8 mouse cellular contexts compared by ENCODE assay signal in the genomic region with DNA sequence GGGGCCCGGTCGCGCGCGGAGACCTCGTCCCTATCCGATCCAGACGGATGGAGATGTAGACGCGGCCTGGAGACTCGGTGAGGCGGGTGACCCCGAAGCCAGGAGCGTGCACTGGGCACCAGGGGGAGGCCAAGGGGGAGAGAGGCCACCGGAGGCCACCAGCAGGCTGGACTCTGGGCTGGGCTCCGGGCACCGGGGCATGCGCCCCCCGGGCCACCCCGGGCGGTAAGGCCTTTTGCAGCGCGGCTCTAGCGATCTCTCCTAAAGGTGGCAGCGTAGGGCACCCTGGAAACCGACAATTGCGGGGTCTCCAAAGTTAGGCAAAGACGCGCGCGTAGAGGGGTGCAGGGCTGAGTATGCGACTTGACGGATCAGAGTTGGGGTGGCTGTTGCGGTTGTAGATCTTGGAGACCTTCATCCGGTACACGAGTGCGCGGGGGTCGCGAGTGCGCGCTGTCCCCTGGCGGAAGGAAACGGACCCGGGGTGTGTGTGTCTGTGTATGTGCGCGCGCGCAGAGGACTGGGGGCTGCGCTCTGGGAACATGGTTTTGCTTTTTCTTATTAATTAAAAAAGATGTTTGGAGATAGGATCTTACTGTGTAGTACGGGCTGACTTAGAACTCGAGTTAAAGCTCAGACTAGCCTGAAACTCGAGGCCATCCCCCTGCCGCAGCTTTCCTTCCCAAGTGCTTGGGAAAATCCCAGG. TPM values are rescaled to one million over a fixed set of nuclear protein-coding genes. Genes with fewer than 3 reads are reported as not detected.
A peak's percentile ranks its signal among the peaks of the same experiment; 100 is the strongest.
DNase-seq lines count a peak whose midpoint lies in the region; ATAC-seq and TF ChIP-seq lines count a peak whose summit lies in the region.

No protein-coding gene starts in this region.

- ATAC-seq in intestine, postnatal 0 days: peak; percentile 26
- ATAC-seq in liver, embryonic 12.5 days: peak; percentile 41

- H3K9me3 ChIP-seq in intestine, postnatal 0 days (ENCODE audit: control insufficient read depth): no peaks in the 10 kb centered on the region
- no peaks in the 10 kb centered on the region for H3K9me3 ChIP-seq in liver, embryonic 12.5 days (replicated peaks)

- peaks cover 22% of the 10 kb centered on the region for H3K36me3 ChIP-seq in intestine, postnatal 0 days (ENCODE audit: control insufficient read depth, insufficient read depth)
- peaks cover 26% of the 10 kb centered on the region for H3K36me3 ChIP-seq in liver, embryonic 12.5 days
- peaks cover 5% of the 10 kb centered on the region for H3K36me3 ChIP-seq in myocyte (ENCODE audit: control insufficient read depth, insufficient read depth)

- TF ChIP-seq CTCF in intestine, postnatal 0 days (IDR thresholded peaks at IDR 0.05; ENCODE audit: low read depth): peak; percentile 50

- no peak for TF ChIP-seq POLR2A in myocyte (IDR thresholded peaks at IDR 0.05; ENCODE audit: insufficient read length, low read depth)

- H3K9ac ChIP-seq in intestine, postnatal 0 days (ENCODE audit: low read depth, low read length): peak overlapping the region; percentile 91
- peak overlapping the region; percentile 84 for H3K9ac ChIP-seq in liver, embryonic 12.5 days

- H3ac ChIP-seq in myocyte (ENCODE audit: control insufficient read depth, insufficient read length): peak overlapping the region; percentile 12

- H3K27me3 ChIP-seq in intestine, postnatal 0 days (replicated peaks; ENCODE audit: control insufficient read depth, insufficient read depth, low read length): peaks cover under 1% of the 10 kb centered on the region; the same call in 1 of the 2 replicates
- peaks cover 14% of the 10 kb centered on the region for H3K27me3 ChIP-seq in liver, embryonic 12.5 days (replicated peaks)
- no peaks in the 10 kb centered on the region for H3K27me3 ChIP-seq in myocyte (ENCODE audit: control insufficient read depth, insufficient read depth, insufficient read length)

- H3K79me2 ChIP-seq in myocyte (ENCODE audit: control insufficient read depth, insufficient read depth): peaks cover 4% of the 10 kb centered on the region

- intact Hi-C loops in left cerebral cortex, postnatal 25 days (cut with DNase I): no loop called here

- H3K4me2 ChIP-seq in intestine, postnatal 0 days (replicated peaks; ENCODE audit: low read depth): peak overlapping the region; percentile 90
- peak overlapping the region; percentile 96 for H3K4me2 ChIP-seq in liver, embryonic 12.5 days
- peak overlapping the region; percentile 99 for H3K4me2 ChIP-seq in myocyte (ENCODE audit: low read depth)

- peak overlapping the region; percentile 98 for H3K4me3 ChIP-seq in brown adipose tissue, adult 24 weeks (ENCODE audit: insufficient read depth, low read depth, low read length)
- peak overlapping the region; percentile 98 for H3K4me3 ChIP-seq in intestine, postnatal 0 days (ENCODE audit: low read depth, low read length)
- peak overlapping the region; percentile 85 for H3K4me3 ChIP-seq in liver, embryonic 12.5 days
- peak overlapping the region; percentile 96 for H3K4me3 ChIP-seq in myocyte

- peak overlapping the region; percentile 2 for H3K27ac ChIP-seq in brown adipose tissue, adult 24 weeks (replicated peaks; ENCODE audit: low read depth, low read length)
- peak overlapping the region; percentile 92 for H3K27ac ChIP-seq in intestine, postnatal 0 days (ENCODE audit: low read depth, low read length)
- H3K27ac ChIP-seq in liver, embryonic 12.5 days: peak overlapping the region; percentile 88

- WGBS in intestine, postnatal 0 days: under 1% methylated on average over 54 of the region's 54 CpGs
- under 1% methylated on average over 54 of the region's 54 CpGs for WGBS in liver, embryonic 12.5 days (ENCODE audit: insufficient replicate concordance)

- H3K4me1 ChIP-seq in brown adipose tissue, adult 24 weeks (ENCODE audit: control insufficient read depth, insufficient read depth, insufficient read length, low read length): peaks cover 8% of the 10 kb centered on the region; the same call in 1 of the 2 replicates
- H3K4me1 ChIP-seq in intestine, postnatal 0 days (replicated peaks; ENCODE audit: control insufficient read depth, insufficient read depth, low read length): peaks cover 6% of the 10 kb centered on the region; the same call in 1 of the 2 replicates
- peaks cover 73% of the 10 kb centered on the region for H3K4me1 ChIP-seq in liver, embryonic 12.5 days

- DNase-seq in left cerebral cortex, postnatal 25 days (ENCODE audit: low spot score in 2 of 2): peak; percentile 61 to 62
- no peak for DNase-seq in left cerebral cortex, adult 9 months (ENCODE audit: low spot score in 2 of 2)
- peak; percentile 53 for DNase-seq in gastrocnemius, postnatal 10 days
- peak; percentile 75 to 82 for DNase-seq in thymus, adult 18-20 months

TF ChIP-seq in myocyte, 11 proteins besides CTCF, POLR2A, EP300 and RAD21:
- TF ChIP-seq MYOD1 (IDR thresholded peaks at IDR 0.05; ENCODE audit: control insufficient read depth in 1 of 3, insufficient read length in 2 of 3, low read depth in 2 of 3) (peak in 1 of 3 experiments; percentile 9), SRF (IDR thresholded peaks at IDR 0.05; ENCODE audit: control insufficient read depth, insufficient read length, low read depth) (no peak)

RNA-seq across cellular contexts. Expression of gene Arid3a, which starts 0.6 kb away (rescaled TPM):
- total RNA-seq in left cerebral cortex, postnatal 25 days (2021): 1 to 10 TPM; 5.4 to 8.6 TPM
- 1.3 and 2.9 TPM in 2 replicates for polyA plus RNA-seq in brown adipose tissue, adult 24 weeks (2012; ENCODE audit: insufficient read depth, insufficient read length, missing spikeins)
- 1 to 10 TPM; 2.6 to 4.1 TPM for total RNA-seq in gastrocnemius, postnatal 10 days (2021)
- 8.7 and 13.2 TPM in 2 replicates for polyA plus RNA-seq in intestine, postnatal 0 days (2015; fragmentation: Nextera tagmentation; extraction: Ambion mirVana)
- polyA plus RNA-seq in liver, embryonic 12.5 days (2016; fragmentation: Nextera tagmentation; extraction: Ambion mirVana): 5.6 and 6.4 TPM in 2 replicates
- 1.2 TPM for polyA plus RNA-seq in myocyte (2012; fragmentation: generic; extraction: Trizol)

RNA-seq across cellular contexts. Expression of gene R3hdm4, which starts 6.5 kb away (rescaled TPM):
- total RNA-seq in left cerebral cortex, postnatal 25 days (2021): 100 to 1,000 TPM; 366 to 394 TPM
- 55.0 and 60.7 TPM in 2 replicates for polyA plus RNA-seq in brown adipose tissue, adult 24 weeks (2012; ENCODE audit: insufficient read depth, insufficient read length, missing spikeins)
- total RNA-seq in gastrocnemius, postnatal 10 days (2021): 100 to 1,000 TPM; 101 to 108 TPM
- polyA plus RNA-seq in intestine, postnatal 0 days (2015; fragmentation: Nextera tagmentation; extraction: Ambion mirVana): 62.0 and 62.8 TPM in 2 replicates
- 67.5 and 74.1 TPM in 2 replicates for polyA plus RNA-seq in liver, embryonic 12.5 days (2016; fragmentation: Nextera tagmentation; extraction: Ambion mirVana)
- 69.0 TPM for polyA plus RNA-seq in myocyte (2012; fragmentation: generic; extraction: Trizol)

RNA-seq across cellular contexts. Expression of gene Kiss1r, which starts 10.7 kb away (rescaled TPM):
- total RNA-seq in left cerebral cortex, postnatal 25 days (2021): 1 to 10 TPM; 7.1 to 7.8 TPM
- polyA plus RNA-seq in brown adipose tissue, adult 24 weeks (2012; ENCODE audit: insufficient read depth, insufficient read length, missing spikeins): 0.38 and 0.63 TPM in 2 replicates
- under 1 TPM; 0.23 to 0.59 TPM for total RNA-seq in gastrocnemius, postnatal 10 days (2021)
- 0.21 and 0.47 TPM in 2 replicates for polyA plus RNA-seq in intestine, postnatal 0 days (2015; fragmentation: Nextera tagmentation; extraction: Ambion mirVana)
- polyA plus RNA-seq in liver, embryonic 12.5 days (2016; fragmentation: Nextera tagmentation; extraction: Ambion mirVana): 0.35 and 0.43 TPM in 2 replicates
- polyA plus RNA-seq in myocyte (2012; fragmentation: generic; extraction: Trizol): 0.59 TPM

RNA-seq across cellular contexts. Expression of gene Gm26602, which starts 16.8 kb away (rescaled TPM):
- not detected for total RNA-seq in left cerebral cortex, postnatal 25 days (2021)
- not detected in 2 replicates for polyA plus RNA-seq in brown adipose tissue, adult 24 weeks (2012; ENCODE audit: insufficient read depth, insufficient read length, missing spikeins)
- not detected for total RNA-seq in gastrocnemius, postnatal 10 days (2021)
- polyA plus RNA-seq in intestine, postnatal 0 days (2015; fragmentation: Nextera tagmentation; extraction: Ambion mirVana): 2.9 and 17.9 TPM in 2 replicates
- polyA plus RNA-seq in liver, embryonic 12.5 days (2016; fragmentation: Nextera tagmentation; extraction: Ambion mirVana): 0.98 and 11.0 TPM in 2 replicates
- not detected for polyA plus RNA-seq in myocyte (2012; fragmentation: generic; extraction: Trizol)

RNA-seq across cellular contexts. Expression of gene Med16, which starts 18.8 kb away (rescaled TPM):
- 10 to 100 TPM; 57.5 to 59.8 TPM for total RNA-seq in left cerebral cortex, postnatal 25 days (2021)
- 11.2 and 12.9 TPM in 2 replicates for polyA plus RNA-seq in brown adipose tissue, adult 24 weeks (2012; ENCODE audit: insufficient read depth, insufficient read length, missing spikeins)
- total RNA-seq in gastrocnemius, postnatal 10 days (2021): 10 to 100 TPM; 39.6 to 43.8 TPM
- polyA plus RNA-seq in intestine, postnatal 0 days (2015; fragmentation: Nextera tagmentation; extraction: Ambion mirVana): 17.0 and 17.8 TPM in 2 replicates
- polyA plus RNA-seq in liver, embryonic 12.5 days (2016; fragmentation: Nextera tagmentation; extraction: Ambion mirVana): 26.6 and 27.4 TPM in 2 replicates
- 31.4 TPM for polyA plus RNA-seq in myocyte (2012; fragmentation: generic; extraction: Trizol)

Comparison
In these comparisons a context has a peak if more than half of its experiments do, and no peak if none do; other contexts are left out.
1. DNase-seq: peak in left cerebral cortex, postnatal 25 days (2 of 2), gastrocnemius, postnatal 10 days (single experiment) and thymus, adult 18-20 months (2 of 2); none in left cerebral cortex, adult 9 months (0 of 2).
2. H3K27ac ChIP-seq: peak in every context shown above with its lines; median percentile 92 in intestine, postnatal 0 days; 88 in liver, embryonic 12.5 days; 2 in brown adipose tissue, adult 24 weeks.
3. Peak in every context shown above with its lines, with median percentiles within 50 percentile points of each other: H3K4me3 ChIP-seq and H3K4me2 ChIP-seq.